Mouse (Mus musculus) neural tube, embryonic 11.5 days (tissue): ENCODE measurements at regions not wholly inside any gene's neighbourhood (a gene's known extent, or its start where the extent isn't known, plus 50 kb on each side); places are given as distances from the start of the nearest gene placed in this dataset.

ENCODE experiments used
- ATAC-seq: fragments of 200-750 bp; cut with Nextera tagmentation; 2 replicates; pipeline ENCODE4 v1.8.0; 2017; ENCODE audit warnings: moderate number of reproducible peaks, mild to moderate bottlenecking, moderate TSS enrichment, moderate library complexity; ENCODE audit not compliant: insufficient read depth, low FRiP score, low TSS enrichment
- DNase-seq: peaks from one replicate; pipeline ENCODE4 v3.0.0-alpha.2; 2015; ENCODE audit warnings: low spot score
- H3K27ac ChIP-seq: fragments of 300-500 bp; sonication (generic); 2 replicates; pipeline ENCODE4 v1.5.1; 2014; ENCODE audit warnings: low read depth, mild to moderate bottlenecking, low read length
- H3K27me3 ChIP-seq: fragments of 300-500 bp; sonication (generic); 2 replicates; pipeline ENCODE4 v1.6.1; 2014; ENCODE audit warnings: mild to moderate bottlenecking, low read length, mixed read lengths; ENCODE audit not compliant: control insufficient read depth, insufficient read depth
- H3K36me3 ChIP-seq: fragments of 300-500 bp; sonication (generic); 2 replicates; pipeline ENCODE4 v1.6.1; 2014; ENCODE audit warnings: mild to moderate bottlenecking, low read length, moderate library complexity, mixed read lengths; ENCODE audit not compliant: control insufficient read depth, insufficient read depth
- H3K4me1 ChIP-seq: fragments of 300-500 bp; sonication (generic); 2 replicates; pipeline ENCODE4 v1.6.1; 2014; ENCODE audit warnings: low read length, mixed read lengths; ENCODE audit not compliant: control insufficient read depth, insufficient read depth
- H3K4me2 ChIP-seq: fragments of 300-500 bp; sonication (generic); 2 replicates; pipeline ENCODE4 v1.6.1; 2014; ENCODE audit warnings: low read depth, mild to moderate bottlenecking, moderate library complexity
- H3K4me3 ChIP-seq: fragments of 300-500 bp; sonication (generic); 2 replicates; pipeline ENCODE4 v1.5.1; 2014; ENCODE audit warnings: low read depth, low read length
- H3K9ac ChIP-seq: fragments of 300-500 bp; sonication (generic); 2 replicates; pipeline ENCODE4 v1.6.1; 2014; ENCODE audit warnings: mild to moderate bottlenecking, low read length
- H3K9me3 ChIP-seq: fragments of 300-500 bp; sonication (generic); 2 replicates; pipeline ENCODE4 v1.6.1; 2016; ENCODE audit warnings: low read length; ENCODE audit not compliant: control insufficient read depth
- WGBS: fragments of 180-500 bp; shearing (Covaris S2); extraction: QIAGEN DNeasy Blood & Tissue Kit; methylation state at CpG from one replicate; pipeline ENCODE4 v1.1.7; 2014; 5-methylcytosine and 5-hydroxymethylcytosine counted together

GRCm38 (mm10) chr12:119054560-119054959, 88.3 kb upstream of the Abcb5 start:
- Histone ChIP-seq H3K4me3 (no peak overlapping the region), H3K9me3 (no peaks in the 10 kb centered on the region), H3K4me1 (no peaks in the 10 kb centered on the region), H3K27me3 (no peaks in the 10 kb centered on the region), H3K36me3 (no peaks in the 10 kb centered on the region), H3K4me2 (no peak overlapping the region), H3K9ac (no peak overlapping the region), H3K27ac (no peak overlapping the region)
- 44% methylated on average over 3 of the region's 3 CpGs for WGBS
- DNase-seq (peak; percentile 16), ATAC-seq (0 out of 2 replicates have a peak, but pooled peaks have one; percentile 10)

- no peak for ATAC-seq
- Histone ChIP-seq H3K9ac (no peak overlapping the region), H3K27ac (no peak overlapping the region), H3K9me3 (no peaks in the 10 kb centered on the region), H3K4me3 (no peak overlapping the region), H3K36me3 (no peaks in the 10 kb centered on the region), H3K27me3 (no peaks in the 10 kb centered on the region), H3K4me2 (no peak overlapping the region), H3K4me1 (no peaks in the 10 kb centered on the region)
- no peak for DNase-seq
- 70% methylated on average over 2 of the region's 2 CpGs for WGBS
Measured at GRCm38 (mm10) chr12:119051692-119052379, 85.6 kb upstream of the Abcb5 start.

- WGBS: 98% methylated on average over 3 of the region's 3 CpGs
- no peaks in the 10 kb centered on the region for H3K36me3 ChIP-seq
- no peak overlapping the region for H3K9ac ChIP-seq
- no peak overlapping the region for H3K4me2 ChIP-seq
- H3K27me3 ChIP-seq: no peaks in the 10 kb centered on the region
- no peaks in the 10 kb centered on the region for H3K9me3 ChIP-seq
- ATAC-seq (no peak), DNase-seq (no peak)
- no peak overlapping the region for H3K27ac ChIP-seq
- H3K4me3 ChIP-seq: no peak overlapping the region
- no peaks in the 10 kb centered on the region for H3K4me1 ChIP-seq
Measured at GRCm38 (mm10) chr12:119038306-119038705, 72.1 kb upstream of the Abcb5 start.

- DNase-seq (no peak), ATAC-seq (no peak)
- WGBS: 81% methylated on average over 4 of the region's 4 CpGs
- Histone ChIP-seq H3K4me3 (no peak overlapping the region), H3K9ac (no peak overlapping the region), H3K36me3 (no peaks in the 10 kb centered on the region), H3K4me1 (no peaks in the 10 kb centered on the region), H3K27ac (no peak overlapping the region), H3K27me3 (no peaks in the 10 kb centered on the region), H3K4me2 (no peak overlapping the region), H3K9me3 (no peaks in the 10 kb centered on the region)
Measured at GRCm38 (mm10) chr12:119034828-119035227, 68.6 kb upstream of the Abcb5 start.

GRCm38 (mm10) chr12:119028711-119029110, 62.5 kb upstream of the Abcb5 start:
- no peak overlapping the region for H3K4me3 ChIP-seq
- ATAC-seq (no peak), DNase-seq (no peak)
- H3K9ac ChIP-seq: no peak overlapping the region
- no peak overlapping the region for H3K4me2 ChIP-seq
- no peaks in the 10 kb centered on the region for H3K36me3 ChIP-seq
- H3K27ac ChIP-seq: no peak overlapping the region
- WGBS: 70% methylated on average over 2 of the region's 2 CpGs
- no peaks in the 10 kb centered on the region for H3K27me3 ChIP-seq
- no peaks in the 10 kb centered on the region for H3K9me3 ChIP-seq
- peaks cover 7% of the 10 kb centered on the region for H3K4me1 ChIP-seq

GRCm38 (mm10) chr12:119028161-119028560, 61.9 kb upstream of the Abcb5 start:
- 52% methylated on average over 2 of the region's 2 CpGs for WGBS
- peaks cover 7% of the 10 kb centered on the region for H3K4me1 ChIP-seq
- no peaks in the 10 kb centered on the region for H3K27me3 ChIP-seq
- no peak overlapping the region for H3K27ac ChIP-seq
- no peak overlapping the region for H3K4me2 ChIP-seq
- H3K4me3 ChIP-seq: no peak overlapping the region
- ATAC-seq (no peak), DNase-seq (no peak)
- H3K9ac ChIP-seq: no peak overlapping the region
- no peaks in the 10 kb centered on the region for H3K9me3 ChIP-seq
- no peaks in the 10 kb centered on the region for H3K36me3 ChIP-seq

GRCm38 (mm10) chr12:119027701-119028100, 61.5 kb upstream of the Abcb5 start:
- Histone ChIP-seq H3K4me3 (no peak overlapping the region), H3K27ac (no peak overlapping the region), H3K4me1 (peaks cover 7% of the 10 kb centered on the region), H3K36me3 (no peaks in the 10 kb centered on the region), H3K4me2 (no peak overlapping the region), H3K9ac (no peak overlapping the region), H3K9me3 (no peaks in the 10 kb centered on the region), H3K27me3 (no peaks in the 10 kb centered on the region)
- DNase-seq: no peak
- WGBS: 38% methylated on average over 4 of the region's 4 CpGs
- no peak for ATAC-seq

- WGBS: 51% methylated on average over 1 of the region's 1 CpGs
- DNase-seq (peak; percentile 57), ATAC-seq (peak; percentile 63)
- Histone ChIP-seq H3K4me2 (no peak overlapping the region), H3K4me3 (no peak overlapping the region), H3K27ac (no peak overlapping the region), H3K4me1 (peaks cover 7% of the 10 kb centered on the region), H3K27me3 (no peaks in the 10 kb centered on the region), H3K36me3 (no peaks in the 10 kb centered on the region), H3K9ac (no peak overlapping the region), H3K9me3 (no peaks in the 10 kb centered on the region)
Measured at GRCm38 (mm10) chr12:119026311-119026710, 60.1 kb upstream of the Abcb5 start.

- H3K4me1 ChIP-seq: peaks cover 7% of the 10 kb centered on the region
- H3K9me3 ChIP-seq: no peaks in the 10 kb centered on the region
- 75% methylated on average over 1 of the region's 1 CpGs for WGBS
- no peak overlapping the region for H3K4me2 ChIP-seq
- no peak for ATAC-seq
- no peaks in the 10 kb centered on the region for H3K36me3 ChIP-seq
- no peak overlapping the region for H3K4me3 ChIP-seq
- H3K27me3 ChIP-seq: no peaks in the 10 kb centered on the region
- no peak for DNase-seq
- no peak overlapping the region for H3K27ac ChIP-seq
- H3K9ac ChIP-seq: no peak overlapping the region
Measured at GRCm38 (mm10) chr12:119024063-119024462, 57.8 kb upstream of the Abcb5 start.
